Mouse (Mus musculus) bone marrow, adult 2 months (tissue): ENCODE measurements around the gene Slc16a10. TPM values are rescaled to one million over a fixed set of nuclear protein-coding genes. Genes with fewer than 3 reads are reported as not detected.

Experiments
- H3K27ac ChIP-seq: fragments of 200-500 bp; 2 replicates; pipeline ENCODE4 v1.5.1; 2012; ENCODE audit warnings: low read depth, mild to moderate bottlenecking, control low read depth, inconsistent platforms, low read length; ENCODE audit not compliant: control insufficient read depth, poor library complexity, insufficient read depth
- H3K4me1 ChIP-seq: fragments of 200-500 bp; 2 replicates; pipeline ENCODE4 v1.6.1; 2011; ENCODE audit warnings: low read length; ENCODE audit not compliant: control insufficient read depth, insufficient read depth
- H3K4me3 ChIP-seq: fragments of 200-500 bp; replicated peaks from 2 replicates; pipeline ENCODE3; 2011; ENCODE audit warnings: mild to moderate bottlenecking, low read depth, low read length, control low read depth; ENCODE audit not compliant: control insufficient read depth
- CTCF ChIP-seq: fragments of 200-500 bp; IDR thresholded peaks from 2 replicates; pipeline ENCODE4 v1.5.1; 2011; ENCODE audit warnings: low read length, control low read depth; ENCODE audit not compliant: control insufficient read depth, insufficient read depth
- POLR2A ChIP-seq: fragments of 200-500 bp; IDR thresholded peaks from 2 replicates; pipeline ENCODE4 v1.6.1; 2011; ENCODE audit warnings: low read depth, mild to moderate bottlenecking, control low read depth, low read length, borderline replicate concordance; ENCODE audit not compliant: control insufficient read depth
- WGBS: fragments of 180-500 bp; shearing (Covaris S2); methylation state at CpG from one replicate; pipeline ENCODE4 v1.1.7; 2018; 5-methylcytosine and 5-hydroxymethylcytosine counted together
- polyA plus RNA-seq: library from polyadenylated mRNA; stranded (reverse); fragments of >200 nt; gene quantifications from 2 replicates; pipeline ENCODE4 v1.2.4, GENCODE M21; 2011; ENCODE audit warnings: low replicate concordance; ENCODE audit not compliant: missing spikeins, insufficient read depth, insufficient read length

Gene Slc16a10
- polyA plus RNA-seq, 1 experiment = 24.6 TPM

GRCm38 (mm10) chr10:40177323-40177962 lies 35.4 kb upstream of the Slc16a10 start:
- Histone ChIP-seq H3K4me3 (no peak overlapping the region), H3K4me1 (peaks cover 1% of the 10 kb centered on the region; the same call in 1 of the 2 replicates)
- WGBS = 30% methylated on average over 6 of the region's 6 CpGs

DNA sequence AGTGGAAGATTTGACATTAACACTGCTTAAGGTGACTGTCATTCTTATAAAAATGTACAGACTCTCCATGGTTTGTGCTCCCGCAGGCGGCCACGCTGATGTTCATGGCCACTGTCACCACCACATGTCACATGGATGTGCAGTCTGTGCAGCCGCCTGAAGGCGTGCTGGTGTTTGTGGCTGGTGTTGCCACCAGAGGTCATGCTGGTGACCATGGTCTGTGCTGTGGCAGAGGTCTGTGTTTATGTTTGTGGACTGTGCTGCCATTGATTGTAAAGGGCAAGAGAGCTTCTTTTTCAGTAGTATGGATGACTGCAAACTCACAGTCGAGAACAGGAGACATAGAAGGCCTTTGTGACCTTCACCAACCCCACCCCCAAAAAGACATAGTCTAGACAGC lies 30.1 kb upstream of the Slc16a10 start:
- no peak for TF ChIP-seq POLR2A
- no peak for TF ChIP-seq CTCF
- 83% methylated on average over 6 of the region's 6 CpGs for WGBS

More at GRCm38 (mm10) chr10:40177323-40177962, 35.4 kb upstream of the Slc16a10 start:
- no peak overlapping the region; the same call in 1 of the 2 replicates for H3K27ac ChIP-seq
- no peak; the same call in 1 of the 2 replicates for TF ChIP-seq POLR2A
- no peak for TF ChIP-seq CTCF

GRCm38 (mm10) chr10:40171211-40171610 lies 29.2 kb upstream of the Slc16a10 start:
- H3K4me1 ChIP-seq = peaks cover 2% of the 10 kb centered on the region; the same call in 1 of the 2 replicates
- H3K4me3 ChIP-seq = no peak overlapping the region
- no peak overlapping the region for H3K27ac ChIP-seq
- WGBS = 3% methylated on average over 8 of the region's 8 CpGs
- TF ChIP-seq POLR2A = no peak
- no peak for TF ChIP-seq CTCF

More for the DNA sequence above, 30.1 kb upstream of the Slc16a10 start:
- Histone ChIP-seq H3K4me1 (peaks cover 3% of the 10 kb centered on the region; the same call in 1 of the 2 replicates), H3K27ac (no peak overlapping the region), H3K4me3 (no peak overlapping the region)

DNA sequence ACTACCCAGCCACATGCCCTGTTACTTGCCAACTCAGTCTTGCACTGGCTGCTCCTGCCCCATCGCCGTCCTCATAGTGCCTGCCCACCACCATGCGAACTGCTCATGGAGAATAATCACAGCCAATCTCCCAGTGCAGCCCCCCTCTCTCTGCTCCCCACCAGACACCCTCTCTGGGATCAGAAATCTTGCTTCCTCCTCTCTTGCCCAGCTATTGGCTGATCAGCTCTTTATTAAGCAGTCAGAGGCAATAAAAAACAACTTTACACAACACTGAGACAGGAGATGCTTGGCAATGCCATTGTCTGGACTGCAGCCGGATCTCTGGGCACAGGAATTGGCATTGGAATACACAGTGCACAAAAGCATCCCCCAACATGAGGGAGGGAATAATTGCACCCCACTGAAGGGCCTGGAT lies 28.1 kb upstream of the Slc16a10 start:
- TF ChIP-seq POLR2A = no peak
- no peak for TF ChIP-seq CTCF
- 87% methylated on average over 4 of the region's 4 CpGs for WGBS
- no peak overlapping the region for H3K4me3 ChIP-seq

DNA sequence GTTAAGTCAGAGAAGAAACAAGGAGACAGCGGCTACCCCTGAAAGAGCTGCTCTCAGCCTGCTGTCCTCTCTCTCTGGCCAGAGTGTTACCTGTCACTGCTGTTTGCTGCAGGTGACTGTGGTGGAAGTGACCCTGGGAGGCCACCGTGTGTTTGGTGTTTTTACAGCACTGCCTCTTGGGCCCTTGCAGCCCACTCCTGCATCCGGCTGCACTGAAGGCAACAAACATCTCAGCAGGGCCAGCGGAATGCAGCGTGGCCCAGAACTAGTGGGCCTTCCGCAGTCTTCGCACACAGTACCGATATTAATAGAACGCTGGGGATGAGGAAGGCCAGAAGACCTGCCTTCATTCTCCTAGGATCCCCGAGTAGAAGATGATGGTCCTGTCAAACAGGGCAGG lies 27.5 kb upstream of the Slc16a10 start:
- no peak overlapping the region for H3K27ac ChIP-seq
- TF ChIP-seq POLR2A (no peak), CTCF (no peak)
- 86% methylated on average over 10 of the region's 10 CpGs for WGBS
- H3K4me1 ChIP-seq = peaks cover 2% of the 10 kb centered on the region; the same call in 1 of the 2 replicates
- no peak overlapping the region for H3K4me3 ChIP-seq

More for the DNA sequence above, 28.1 kb upstream of the Slc16a10 start:
- H3K27ac ChIP-seq = no peak overlapping the region
- peaks cover 2% of the 10 kb centered on the region; the same call in 1 of the 2 replicates for H3K4me1 ChIP-seq

DNA sequence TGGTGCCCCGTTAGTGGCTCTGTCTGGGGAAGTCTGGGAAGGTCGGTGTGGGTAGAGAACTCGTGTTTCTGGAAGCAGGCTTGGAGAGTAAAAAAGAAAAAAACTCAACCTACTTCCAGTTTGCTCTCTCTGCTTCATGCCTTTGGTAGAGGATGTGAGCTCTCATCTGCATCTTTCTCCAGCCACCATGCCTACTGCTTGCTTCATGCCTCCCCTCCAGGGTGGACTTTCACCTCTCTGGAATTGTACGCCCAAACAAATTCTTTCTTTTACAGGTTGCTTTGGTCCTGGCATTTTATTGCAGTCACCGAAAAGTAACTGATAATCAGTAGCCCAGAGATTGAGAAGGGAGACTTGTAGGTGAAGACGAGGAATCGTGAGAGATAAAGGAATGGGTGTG lies 27.0 kb upstream of the Slc16a10 start:
- Histone ChIP-seq H3K27ac (no peak overlapping the region), H3K4me3 (no peak overlapping the region), H3K4me1 (peaks cover 2% of the 10 kb centered on the region; the same call in 1 of the 2 replicates)
- WGBS = 70% methylated on average over 7 of the region's 7 CpGs
- TF ChIP-seq POLR2A (no peak), CTCF (no peak)

DNA sequence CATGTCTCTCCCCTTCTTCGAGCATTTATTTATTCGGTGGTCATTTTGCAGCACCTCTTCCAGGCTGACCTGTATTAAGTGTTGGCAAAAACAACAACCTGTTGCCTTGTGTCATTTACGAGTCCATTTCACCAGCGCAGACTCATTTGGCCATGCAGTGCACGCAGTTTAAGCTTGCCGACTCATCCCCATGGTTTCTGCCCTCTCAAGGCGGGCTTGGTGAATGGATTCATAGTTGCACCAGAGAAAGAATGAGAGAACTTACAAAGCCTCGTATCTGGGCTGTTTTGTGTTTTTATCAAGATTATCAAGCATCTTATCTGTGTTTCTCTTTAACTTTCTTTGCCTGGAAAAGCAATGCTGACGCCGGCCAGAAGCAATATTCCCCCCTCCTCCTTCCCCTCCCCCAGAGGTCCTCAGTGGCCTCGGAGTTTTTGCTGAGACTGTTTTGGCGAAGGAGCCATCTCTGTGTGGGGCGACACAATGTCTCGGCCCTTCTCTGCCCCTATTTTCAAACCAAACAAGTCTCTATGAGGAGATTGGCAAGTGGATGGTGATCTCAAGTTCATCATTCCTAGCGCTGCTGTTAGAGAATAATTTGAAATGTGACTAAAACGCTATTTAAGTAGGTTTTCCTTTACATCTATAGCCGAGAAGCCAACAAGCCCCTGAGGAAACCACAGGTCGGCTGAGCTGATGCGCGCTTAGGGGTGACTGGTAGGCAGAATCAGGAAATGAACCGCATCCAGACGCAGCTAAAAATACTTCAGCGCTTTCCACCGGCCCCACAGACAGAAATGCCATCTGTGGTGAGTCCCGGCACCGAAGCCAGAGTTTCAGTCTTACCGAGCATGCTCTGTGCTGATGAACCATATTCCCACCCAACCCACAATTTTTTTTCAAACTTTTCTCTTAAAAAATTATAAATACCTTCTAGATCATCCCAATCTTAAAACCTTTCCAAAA lies 22.6 kb upstream of the Slc16a10 start:
- TF ChIP-seq CTCF = no peak
- no peak for TF ChIP-seq POLR2A
- Histone ChIP-seq H3K4me1 (peaks cover 2% of the 10 kb centered on the region; the same call in 1 of the 2 replicates), H3K27ac (no peak overlapping the region), H3K4me3 (peak overlapping the region; percentile 29)
- 10% methylated on average over 27 of the region's 27 CpGs for WGBS

GRCm38 (mm10) chr10:40163914-40164313 lies 21.9 kb upstream of the Slc16a10 start:
- Histone ChIP-seq H3K4me1 (peaks cover 2% of the 10 kb centered on the region; the same call in 1 of the 2 replicates), H3K4me3 (no peak overlapping the region), H3K27ac (no peak overlapping the region)
- TF ChIP-seq POLR2A (no peak), CTCF (no peak)
- WGBS = 71% methylated on average over 13 of the region's 13 CpGs
